Mouse (Mus musculus): ENCODE measurements at regions not wholly inside any gene's neighbourhood (a gene's known extent, or its start where the extent isn't known, plus 50 kb on each side); places are given as distances from the start of the nearest gene placed in this dataset.
"Not testable (repeated sequence)": the region's sequence is repeated elsewhere in the genome, so short reads cannot be mapped to it uniquely, and the experiment has no call there.

DNA sequence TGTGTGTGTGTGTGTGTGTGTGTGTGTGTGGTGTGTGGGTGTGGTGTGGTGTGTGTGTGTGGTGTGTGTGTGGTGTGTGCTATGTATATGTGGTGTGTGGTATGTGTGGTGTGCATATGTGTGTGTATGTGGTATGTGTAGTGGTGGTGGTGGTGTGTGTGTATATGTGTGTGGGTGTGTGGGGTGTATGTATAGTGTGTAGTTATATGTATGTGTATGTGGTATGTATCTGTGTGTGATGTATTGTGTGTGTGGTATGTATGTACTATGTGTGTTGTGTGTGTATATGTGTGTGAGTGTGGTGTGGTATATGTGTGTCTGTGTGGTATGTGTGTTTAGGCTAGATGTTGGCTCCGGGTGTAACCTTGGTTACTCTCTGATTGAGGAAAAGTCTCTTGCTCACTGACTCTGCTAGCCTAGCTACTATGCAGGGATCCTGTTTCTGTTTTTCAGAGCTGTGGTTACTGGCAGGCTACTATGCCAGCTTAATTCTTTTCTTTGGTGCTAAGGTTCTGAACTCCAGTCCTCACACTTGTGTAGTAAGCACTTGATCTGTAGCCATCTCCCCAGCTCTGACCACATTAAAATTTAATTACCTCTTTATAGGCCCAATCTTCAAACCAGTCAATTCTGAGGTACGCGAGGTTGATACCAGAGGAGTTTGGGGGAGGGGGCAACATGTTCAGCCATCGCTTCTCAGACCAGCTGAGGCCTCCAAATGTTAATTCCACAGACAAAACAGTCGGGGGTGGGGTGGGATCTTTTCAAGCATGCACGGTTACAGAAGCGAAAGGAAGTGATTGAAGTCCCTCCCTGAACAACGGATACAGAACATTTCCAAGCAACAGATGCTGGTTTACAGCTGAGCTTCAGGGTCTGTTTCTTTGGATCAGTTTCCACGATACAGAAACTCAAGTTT, 126.4 kb upstream of the Camk1g start:
- H3ac ChIP-seq (ENCODE audit: control insufficient read depth, insufficient read length) = no peak overlapping the region
- no peak for TF ChIP-seq TCF3 (IDR thresholded peaks at IDR 0.05; ENCODE audit: insufficient read length, low read depth)
- no peak for TF ChIP-seq MYOG (IDR thresholded peaks at IDR 0.05; ENCODE audit: control insufficient read depth in 1 of 3, insufficient read depth in 1 of 3, insufficient read length in 2 of 3, low read depth in 2 of 3)
- no peak for TF ChIP-seq POLR2A (IDR thresholded peaks at IDR 0.05; ENCODE audit: insufficient read length, low read depth)
- no peak for TF ChIP-seq CEBPB (IDR thresholded peaks at IDR 0.05; ENCODE audit: insufficient read depth, poor library complexity, severe bottlenecking)
- no peak for TF ChIP-seq USF1 (IDR thresholded peaks at IDR 0.05; ENCODE audit: low read depth)
- TF ChIP-seq E2F4 (IDR thresholded peaks at IDR 0.05; ENCODE audit: insufficient read depth) = no peak
- H3K79me2 ChIP-seq (ENCODE audit: control insufficient read depth, insufficient read depth) = no peaks in the 10 kb centered on the region
- no peaks in the 10 kb centered on the region for H3K36me3 ChIP-seq (ENCODE audit: control insufficient read depth, insufficient read depth)
- H3K4me2 ChIP-seq (ENCODE audit: low read depth) = no peak overlapping the region
- no peak overlapping the region for H3K4me3 ChIP-seq
- no peaks in the 10 kb centered on the region for H3K27me3 ChIP-seq (ENCODE audit: control insufficient read depth, insufficient read depth, insufficient read length)

DNA sequence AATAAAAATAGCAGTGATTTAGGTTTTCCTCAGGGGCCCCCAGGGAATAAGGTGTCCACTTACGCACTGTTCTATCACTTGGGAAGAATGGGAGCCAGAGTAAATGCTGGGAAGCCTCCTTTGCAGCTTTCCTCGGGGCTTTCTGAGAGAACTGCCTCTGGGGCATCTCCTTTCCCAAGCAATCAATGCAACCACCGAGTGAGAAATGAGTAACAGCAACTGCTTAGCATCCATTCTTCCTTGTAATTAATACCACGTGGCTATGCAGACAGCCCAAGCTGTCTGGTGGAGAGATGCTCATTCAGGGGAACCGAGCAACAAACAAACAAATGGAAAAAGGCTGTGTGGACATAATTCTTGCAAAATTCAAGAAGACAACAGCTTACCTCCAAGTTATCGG, 117.9 kb upstream of the Camk1g start:
- H3K4me2 ChIP-seq (ENCODE audit: low read depth) = no peak overlapping the region
- no peaks in the 10 kb centered on the region for H3K27me3 ChIP-seq (ENCODE audit: control insufficient read depth, insufficient read depth, insufficient read length)
- no peak overlapping the region for H3ac ChIP-seq (ENCODE audit: control insufficient read depth, insufficient read length)
- H3K4me3 ChIP-seq = no peak overlapping the region
- no peak for TF ChIP-seq MYOG (IDR thresholded peaks at IDR 0.05; ENCODE audit: control insufficient read depth in 1 of 3, insufficient read depth in 1 of 3, insufficient read length in 2 of 3, low read depth in 2 of 3)
- TF ChIP-seq TCF3 (IDR thresholded peaks at IDR 0.05; ENCODE audit: insufficient read length, low read depth) = no peak
- TF ChIP-seq CEBPB (IDR thresholded peaks at IDR 0.05; ENCODE audit: insufficient read depth, poor library complexity, severe bottlenecking) = no peak
- TF ChIP-seq E2F4 (IDR thresholded peaks at IDR 0.05; ENCODE audit: insufficient read depth) = no peak
- no peak for TF ChIP-seq POLR2A (IDR thresholded peaks at IDR 0.05; ENCODE audit: insufficient read length, low read depth)
- no peak for TF ChIP-seq MAX (IDR thresholded peaks at IDR 0.05; ENCODE audit: low read depth)
- no peak for TF ChIP-seq TCF12 (IDR thresholded peaks at IDR 0.05; ENCODE audit: insufficient read depth, poor library complexity, severe bottlenecking)
- TF ChIP-seq POLR2AphosphoS2 (IDR thresholded peaks at IDR 0.05; ENCODE audit: insufficient read length, low read depth) = no peak
- TF ChIP-seq SRF (IDR thresholded peaks at IDR 0.05; ENCODE audit: control insufficient read depth, insufficient read length, low read depth) = no peak
- no peak for TF ChIP-seq MYOD1 (IDR thresholded peaks at IDR 0.05; ENCODE audit: control insufficient read depth in 1 of 3, insufficient read length in 2 of 3, low read depth in 2 of 3)
- no peak for TF ChIP-seq USF1 (IDR thresholded peaks at IDR 0.05; ENCODE audit: low read depth)
- no peak for TF ChIP-seq REST (IDR thresholded peaks at IDR 0.05; ENCODE audit: insufficient read depth, insufficient read length)
- no peaks in the 10 kb centered on the region for H3K79me2 ChIP-seq (ENCODE audit: control insufficient read depth, insufficient read depth)
- H3K36me3 ChIP-seq (ENCODE audit: control insufficient read depth, insufficient read depth) = no peaks in the 10 kb centered on the region

DNA sequence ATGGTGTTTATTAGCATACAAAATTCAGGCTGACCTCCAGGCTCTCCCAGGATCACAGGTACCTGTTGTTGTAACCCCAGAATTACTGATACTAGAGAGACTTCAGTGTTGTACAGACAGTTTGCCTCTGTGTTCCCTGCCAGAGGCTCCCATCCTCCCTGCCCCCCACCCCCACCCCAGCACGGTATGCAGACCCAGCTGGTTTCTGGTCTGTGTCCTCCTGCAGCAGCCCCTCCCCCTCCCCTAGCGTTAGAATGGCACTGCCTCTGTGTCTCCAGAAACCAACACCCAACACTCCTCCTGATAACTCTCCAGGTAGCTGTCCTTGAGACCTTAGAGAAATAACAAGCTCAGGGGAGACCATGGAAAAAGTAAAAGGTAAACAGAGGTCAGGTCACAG, 116.6 kb upstream of the Camk1g start:
- not testable (repeated sequence) for H3K4me2 ChIP-seq (ENCODE audit: low read depth); H3K27me3 ChIP-seq (ENCODE audit: control insufficient read depth, insufficient read depth, insufficient read length); H3K36me3 ChIP-seq (ENCODE audit: control insufficient read depth, insufficient read depth); H3K79me2 ChIP-seq (ENCODE audit: control insufficient read depth, insufficient read depth); H3K4me3 ChIP-seq; H3ac ChIP-seq (ENCODE audit: control insufficient read depth, insufficient read length)

DNA sequence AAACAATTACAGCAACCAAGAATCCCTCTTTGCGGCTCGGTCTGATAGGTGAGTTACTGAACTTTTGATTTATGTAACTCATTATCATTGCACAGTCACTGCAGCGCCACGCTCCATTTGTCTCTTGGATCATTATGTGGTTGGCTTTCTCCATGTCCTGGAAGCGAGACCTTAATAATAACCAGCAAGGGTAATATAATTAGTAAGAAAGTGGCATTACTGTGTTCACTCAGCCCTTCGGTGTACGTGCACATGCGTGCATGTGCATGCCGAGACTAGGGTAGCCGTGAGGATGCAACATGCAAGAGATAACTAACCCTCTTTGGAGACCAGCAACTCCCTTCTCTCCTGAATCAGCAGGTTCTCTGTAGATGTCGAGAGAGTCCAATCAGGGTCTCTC, 114.9 kb upstream of the Camk1g start:
- H3K79me2 ChIP-seq (ENCODE audit: control insufficient read depth, insufficient read depth) = no peaks in the 10 kb centered on the region
- H3ac ChIP-seq (ENCODE audit: control insufficient read depth, insufficient read length) = no peak overlapping the region
- no peaks in the 10 kb centered on the region for H3K27me3 ChIP-seq (ENCODE audit: control insufficient read depth, insufficient read depth, insufficient read length)
- H3K4me2 ChIP-seq (ENCODE audit: low read depth) = no peak overlapping the region
- H3K36me3 ChIP-seq (ENCODE audit: control insufficient read depth, insufficient read depth) = no peaks in the 10 kb centered on the region
- no peak overlapping the region for H3K4me3 ChIP-seq
- TF ChIP-seq USF1 (IDR thresholded peaks at IDR 0.05; ENCODE audit: low read depth) (no peak), SRF (IDR thresholded peaks at IDR 0.05; ENCODE audit: control insufficient read depth, insufficient read length, low read depth) (no peak), REST (IDR thresholded peaks at IDR 0.05; ENCODE audit: insufficient read depth, insufficient read length) (no peak), E2F4 (IDR thresholded peaks at IDR 0.05; ENCODE audit: insufficient read depth) (no peak), POLR2A (IDR thresholded peaks at IDR 0.05; ENCODE audit: insufficient read length, low read depth) (no peak), TCF12 (IDR thresholded peaks at IDR 0.05; ENCODE audit: insufficient read depth, poor library complexity, severe bottlenecking) (no peak), CEBPB (IDR thresholded peaks at IDR 0.05; ENCODE audit: insufficient read depth, poor library complexity, severe bottlenecking) (no peak), MYOG (IDR thresholded peaks at IDR 0.05; ENCODE audit: control insufficient read depth in 1 of 3, insufficient read depth in 1 of 3, insufficient read length in 2 of 3, low read depth in 2 of 3) (no peak), POLR2AphosphoS2 (IDR thresholded peaks at IDR 0.05; ENCODE audit: insufficient read length, low read depth) (no peak), TCF3 (IDR thresholded peaks at IDR 0.05; ENCODE audit: insufficient read length, low read depth) (no peak), MAX (IDR thresholded peaks at IDR 0.05; ENCODE audit: low read depth) (no peak), MYOD1 (IDR thresholded peaks at IDR 0.05; ENCODE audit: control insufficient read depth in 1 of 3, insufficient read length in 2 of 3, low read depth in 2 of 3) (no peak)

DNA sequence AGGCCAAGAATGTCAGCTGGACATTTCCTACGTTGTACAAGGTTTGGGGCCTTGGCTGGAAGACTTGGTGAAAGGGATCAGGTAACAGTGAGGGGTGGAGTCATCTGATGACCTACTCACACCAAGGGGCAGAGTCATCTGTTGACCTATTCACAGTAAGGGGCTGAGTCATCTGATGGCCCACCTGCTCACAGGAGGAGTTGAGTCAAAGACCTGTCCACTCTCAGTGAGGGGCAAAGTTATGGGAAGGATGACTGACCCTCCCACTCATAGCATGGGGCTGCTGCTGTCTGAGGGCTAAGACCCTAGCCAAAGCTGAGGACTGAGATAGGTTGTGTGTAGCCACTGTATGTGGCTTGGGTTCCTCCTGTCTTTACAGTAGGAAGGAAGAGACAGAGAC, 107.2 kb upstream of the Camk1g start:
- Histone ChIP-seq H3K4me2 (ENCODE audit: low read depth) (no peak overlapping the region), H3K79me2 (ENCODE audit: control insufficient read depth, insufficient read depth) (no peaks in the 10 kb centered on the region), H3K4me3 (no peak overlapping the region), H3K27me3 (ENCODE audit: control insufficient read depth, insufficient read depth, insufficient read length) (no peaks in the 10 kb centered on the region), H3ac (ENCODE audit: control insufficient read depth, insufficient read length) (no peak overlapping the region), H3K36me3 (ENCODE audit: control insufficient read depth, insufficient read depth) (no peaks in the 10 kb centered on the region)
- TF ChIP-seq MYOD1 (IDR thresholded peaks at IDR 0.05; ENCODE audit: control insufficient read depth in 1 of 3, insufficient read length in 2 of 3, low read depth in 2 of 3) (peak in 2 of 3 experiments; percentile 3 to 40), MYOG (IDR thresholded peaks at IDR 0.05; ENCODE audit: control insufficient read depth in 1 of 3, insufficient read depth in 1 of 3, insufficient read length in 2 of 3, low read depth in 2 of 3) (no peak)

Measured in myocyte (in vitro differentiated cells).